Mouse (Mus musculus): ENCODE measurements around the gene Nupr1.

The Nupr1 gene

DNA sequence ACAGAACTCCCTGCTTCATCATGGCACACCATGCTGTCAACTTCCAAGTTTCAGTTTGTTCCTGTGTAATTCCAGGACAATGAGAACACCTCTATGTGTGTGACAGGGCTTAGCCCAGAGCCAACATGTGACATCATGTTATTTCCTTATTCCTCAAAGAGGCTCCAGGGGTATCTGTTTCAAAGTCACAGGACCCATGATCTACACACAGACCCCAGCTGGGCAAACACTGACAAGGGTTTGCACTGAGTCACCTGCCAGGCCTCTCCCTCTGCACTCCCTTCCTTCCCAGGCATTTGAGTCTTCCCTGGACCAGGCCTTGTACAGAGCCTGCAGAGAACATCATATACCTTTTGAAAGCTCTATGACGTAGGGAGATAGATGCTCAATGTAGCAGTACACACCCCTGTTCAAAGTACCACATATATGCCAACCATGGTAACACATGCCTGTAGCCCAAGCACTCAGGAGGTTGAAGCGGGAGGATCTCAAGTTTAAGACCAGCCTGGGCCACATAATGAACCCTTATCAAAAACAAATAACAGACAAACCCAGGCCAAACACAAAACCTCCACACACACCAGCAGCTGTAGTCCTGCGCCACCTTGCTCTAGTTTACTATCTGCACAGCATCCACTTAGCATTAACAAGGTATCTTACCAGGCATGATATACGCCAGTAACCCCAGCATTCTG lies at the start of gene Nupr1:
TSS of gene Nupr1 (minus strand) at position 38 of the 695 bp plus-strand sequence.
- DNase-seq (ENCODE audit: low spot score), result no peak

DNA sequence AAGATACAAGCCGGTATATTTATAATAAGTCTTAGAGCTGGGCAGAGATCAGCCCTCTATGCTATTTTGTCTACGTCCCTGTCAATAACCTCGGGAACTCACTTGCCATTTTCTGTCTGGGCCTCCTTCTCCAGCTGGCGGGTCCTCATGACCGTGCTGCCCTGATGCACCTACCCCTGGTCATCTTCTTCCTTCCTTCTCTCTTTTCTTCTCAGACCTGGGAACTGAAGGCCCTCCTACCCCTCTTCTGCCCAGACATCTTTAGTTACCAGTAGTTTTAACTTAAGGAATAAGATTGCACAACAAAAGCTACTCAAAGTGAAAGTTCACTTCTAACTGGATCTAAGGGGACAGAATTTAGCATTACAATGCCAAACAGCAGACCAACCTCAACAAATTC lies 49.0 kb upstream of the Nupr1 start:
- no peak for DNase-seq (ENCODE audit: low spot score)

DNA sequence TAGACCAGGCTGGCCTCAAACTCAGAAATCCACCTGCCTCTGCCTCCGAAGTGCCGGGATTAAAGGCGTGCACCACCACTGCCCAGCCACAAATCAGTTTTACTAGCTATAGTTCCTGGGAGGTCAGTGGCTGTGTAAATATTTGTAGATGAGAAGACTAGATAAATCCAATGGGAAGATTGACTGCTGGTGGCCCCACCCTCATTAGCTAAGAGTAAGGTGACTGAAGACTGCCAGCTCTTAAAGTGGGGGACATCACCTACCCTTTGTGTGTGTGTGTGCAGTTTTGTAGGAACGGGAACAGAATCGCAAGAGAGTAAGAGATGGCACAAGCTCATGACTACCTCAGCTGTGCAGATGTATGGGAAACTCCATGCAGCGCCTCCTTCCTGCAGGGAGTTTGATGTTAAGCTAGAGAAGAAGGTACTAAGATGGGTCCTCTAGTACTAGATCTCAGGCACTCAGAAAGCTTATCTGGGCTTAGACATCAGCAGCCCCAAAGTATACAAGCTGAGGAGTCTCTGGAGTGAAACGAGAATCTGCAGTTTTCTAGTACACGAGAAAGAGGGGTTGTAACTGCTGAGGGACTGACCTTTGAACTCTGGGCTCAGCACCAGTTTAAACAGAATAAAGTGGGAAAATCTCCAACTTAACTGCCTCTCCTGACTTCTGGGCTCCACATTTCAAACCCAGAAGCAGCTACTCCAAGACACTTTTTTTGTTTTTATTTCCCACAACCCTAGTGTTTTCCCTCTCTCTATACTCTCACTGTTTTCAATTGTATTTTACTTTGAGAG lies 48.1 kb upstream of the Nupr1 start:
- no peak for DNase-seq (ENCODE audit: low spot score)

DNA sequence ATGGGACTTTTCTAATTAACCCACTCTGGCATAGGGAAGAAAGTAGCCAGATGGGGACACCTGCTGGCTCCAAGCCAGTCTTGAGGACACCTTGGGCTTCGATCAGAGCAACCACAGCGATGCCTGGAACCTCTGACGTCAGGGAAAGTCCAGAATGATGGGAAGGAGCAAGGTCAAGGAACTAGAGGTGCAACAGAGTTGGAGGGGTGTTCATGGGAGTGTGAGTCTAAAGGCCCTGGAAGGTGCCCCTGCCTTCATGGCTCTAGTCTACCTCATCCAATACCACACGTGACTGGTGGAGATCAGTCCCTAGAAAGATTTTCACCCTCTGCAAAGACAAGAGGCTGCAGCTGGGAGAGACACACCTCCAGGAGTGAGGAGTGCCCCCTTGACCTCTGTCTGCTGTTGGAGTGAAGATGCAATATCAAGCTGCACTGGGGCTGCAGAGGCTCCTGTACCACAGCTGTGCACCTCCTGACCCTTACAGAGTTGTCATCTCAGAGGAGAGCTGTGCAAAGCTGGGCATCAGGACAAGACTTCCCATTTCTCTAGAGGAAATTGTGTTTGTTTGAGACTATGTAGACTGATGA lies 46.1 kb upstream of the Nupr1 start:
- no peak for DNase-seq (ENCODE audit: low spot score)

DNA sequence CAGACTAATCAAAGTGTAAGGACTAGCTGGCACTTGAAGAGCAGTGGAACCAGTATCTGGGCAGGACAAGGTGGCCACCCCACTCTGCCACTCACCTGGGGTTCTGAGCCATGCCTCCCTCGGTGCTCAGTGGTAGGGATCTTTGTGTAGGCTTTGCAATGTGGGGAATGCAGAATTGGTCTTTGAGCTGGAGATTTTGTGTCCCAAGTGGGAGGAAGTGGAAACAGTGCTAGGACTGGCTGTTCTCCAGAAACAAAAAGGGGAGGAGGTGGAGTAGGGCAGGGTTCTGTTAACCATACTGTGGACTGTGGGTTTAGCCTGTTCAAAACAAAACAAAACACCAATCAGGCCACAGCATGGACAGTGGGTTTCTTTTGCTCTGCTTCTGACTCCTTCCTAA lies 45.5 kb upstream of the Nupr1 start, which contains the start of gene Sult1a1:
TSS of gene Sult1a1 (minus strand) at position 226 of the 400 bp plus-strand sequence.
- DNase-seq (ENCODE audit: low spot score), result no peak

DNA sequence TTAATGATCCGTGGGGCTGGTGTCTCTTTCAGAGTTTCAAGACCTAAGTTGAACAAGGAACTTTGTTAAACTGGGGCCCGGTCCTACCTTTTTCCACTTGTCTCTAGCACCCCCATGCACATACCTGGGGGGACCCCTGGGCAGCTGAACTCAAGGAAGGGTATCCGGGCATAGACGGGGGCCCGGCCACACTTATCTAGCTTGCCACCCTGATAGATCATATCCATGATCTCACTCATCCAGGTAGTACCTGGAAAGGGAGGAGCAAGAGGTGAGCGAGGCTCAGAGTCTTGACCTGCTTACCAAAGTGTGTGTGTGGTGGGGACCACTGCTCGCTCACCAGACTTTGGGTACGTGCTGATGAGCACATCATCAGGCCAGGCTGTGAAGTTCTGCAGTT lies 44.4 kb upstream of the Nupr1 start:
- no peak for DNase-seq (ENCODE audit: low spot score)

DNA sequence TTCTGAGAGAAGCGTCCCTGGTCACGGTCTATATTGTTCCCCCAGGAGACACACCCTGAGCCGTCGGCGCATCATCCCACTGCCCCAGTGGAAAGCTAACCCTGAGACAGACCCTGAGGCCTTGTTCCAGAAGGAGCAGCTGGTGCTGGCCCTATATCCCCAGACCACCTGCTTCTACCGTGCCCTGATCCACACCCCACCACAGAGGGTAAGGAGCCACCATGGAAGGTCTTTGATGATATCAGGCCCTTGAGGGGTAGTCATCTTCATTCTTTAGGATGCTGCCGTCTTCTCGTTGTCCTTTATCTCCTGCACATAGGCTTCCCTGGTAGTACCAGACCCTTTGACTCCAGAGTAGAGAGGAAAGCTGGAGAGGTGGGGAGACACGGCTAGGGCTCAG lies 41.5 kb upstream of the Nupr1 start:
- DNase-seq (ENCODE audit: low spot score), result no peak

DNA sequence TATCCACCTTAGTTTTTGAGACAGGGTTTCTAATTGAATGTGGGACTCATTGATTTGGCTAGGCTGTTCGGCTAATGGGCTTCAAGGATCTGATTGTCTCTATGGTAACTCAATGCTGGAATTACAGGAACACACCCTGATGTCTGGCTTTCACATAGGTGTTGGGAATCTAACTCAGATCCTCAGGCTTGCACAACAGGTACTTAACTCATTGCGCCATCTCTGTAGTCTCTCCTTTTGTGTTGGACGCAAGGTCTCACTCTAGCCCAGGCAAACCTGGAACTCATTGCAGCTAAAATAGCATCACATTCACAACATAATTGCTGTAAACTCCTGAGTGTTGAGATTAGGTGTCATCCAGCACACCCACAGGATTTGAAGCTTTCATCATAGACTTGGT lies 39.5 kb upstream of the Nupr1 start:
- DNase-seq (ENCODE audit: low spot score), result no peak

DNA sequence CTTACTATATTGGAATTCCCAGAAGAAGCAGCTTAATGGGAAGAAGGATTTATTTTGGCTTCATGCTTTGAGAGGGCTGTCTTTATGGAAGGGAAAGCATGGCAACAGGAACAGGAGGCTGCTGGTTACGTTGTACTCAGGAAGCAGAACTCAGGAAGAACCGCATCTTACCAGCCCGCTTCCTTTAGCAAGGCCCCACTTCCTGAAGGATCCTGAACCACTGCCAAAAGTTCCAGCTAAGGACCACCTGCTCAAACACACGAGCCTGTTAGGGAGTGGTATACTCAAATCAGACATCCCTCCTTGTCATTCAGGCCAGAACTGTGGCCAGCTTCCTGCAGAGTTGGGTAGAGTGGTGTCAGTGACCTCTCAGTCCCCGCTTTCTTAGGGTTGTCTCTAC lies 37.8 kb upstream of the Nupr1 start:
- no peak for DNase-seq (ENCODE audit: low spot score)

DNA sequence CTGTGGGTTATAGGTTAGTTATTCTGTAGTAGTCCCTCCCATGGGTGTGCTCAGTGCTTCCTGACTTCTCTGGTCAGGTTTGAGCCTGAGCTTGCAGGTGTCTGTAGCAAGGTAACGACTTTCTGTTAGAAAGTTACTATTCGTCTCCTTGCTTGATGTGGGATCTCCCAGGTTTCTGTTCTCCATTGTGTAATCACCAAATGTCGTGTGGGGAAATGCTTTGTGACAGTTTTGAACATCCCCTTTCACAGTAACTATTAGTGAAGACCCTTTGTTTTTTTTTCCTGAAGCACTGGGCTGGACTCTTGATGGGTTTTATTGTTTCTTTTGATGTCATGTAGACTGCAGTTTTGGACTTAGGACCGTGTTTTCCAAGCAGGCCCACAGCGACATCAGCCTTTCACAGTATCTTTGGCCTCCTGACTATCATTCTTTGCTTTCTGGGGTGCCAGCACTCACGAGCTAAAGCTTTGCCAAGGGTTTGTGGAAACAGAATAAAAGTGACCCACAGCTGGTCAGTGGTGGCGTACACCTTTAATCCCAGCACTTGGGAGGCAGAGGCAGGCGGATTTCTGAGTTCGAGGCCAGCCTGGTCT lies 36.9 kb upstream of the Nupr1 start:
- DNase-seq (ENCODE audit: low spot score), result no peak

DNA sequence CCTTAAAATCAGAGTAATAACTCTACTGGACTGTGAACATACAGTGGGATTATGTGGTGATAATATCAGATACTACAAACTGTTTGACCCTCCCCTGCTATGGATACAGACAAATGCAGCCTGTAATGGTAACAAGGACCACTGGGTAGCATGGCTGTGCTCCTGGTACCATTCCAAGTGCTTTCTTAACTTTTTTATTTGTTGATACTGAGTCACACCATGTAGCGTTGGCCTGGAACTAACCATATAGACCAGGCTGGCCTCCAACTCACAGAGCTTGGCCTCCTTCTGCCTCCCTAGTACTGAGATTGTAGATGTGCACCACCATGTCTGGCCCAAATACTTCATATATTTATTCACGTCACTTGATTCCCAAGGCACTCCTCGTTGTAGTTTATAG lies 34.6 kb upstream of the Nupr1 start:
- DNase-seq (ENCODE audit: low spot score), result no peak

DNA sequence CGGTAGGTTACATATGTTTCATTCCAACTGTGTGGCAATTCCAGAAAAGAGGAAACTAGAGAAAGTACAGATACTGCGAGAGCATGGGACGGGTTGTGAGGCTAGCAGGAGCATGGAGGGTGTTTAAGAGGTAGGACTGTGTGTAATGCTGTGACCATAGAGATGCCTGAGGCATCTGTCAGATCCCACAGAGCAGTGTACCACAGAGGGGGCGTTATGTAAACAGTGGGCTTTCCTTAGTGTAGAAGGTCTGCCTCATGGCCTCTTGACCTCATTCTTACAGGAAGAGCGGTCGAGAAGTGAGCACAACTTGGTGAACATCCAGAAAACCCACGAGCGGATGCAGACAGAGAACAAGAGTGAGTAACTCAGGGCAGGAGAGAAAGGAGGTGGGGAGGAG lies 33.0 kb upstream of the Nupr1 start:
- DNase-seq (ENCODE audit: low spot score), result no peak

DNA sequence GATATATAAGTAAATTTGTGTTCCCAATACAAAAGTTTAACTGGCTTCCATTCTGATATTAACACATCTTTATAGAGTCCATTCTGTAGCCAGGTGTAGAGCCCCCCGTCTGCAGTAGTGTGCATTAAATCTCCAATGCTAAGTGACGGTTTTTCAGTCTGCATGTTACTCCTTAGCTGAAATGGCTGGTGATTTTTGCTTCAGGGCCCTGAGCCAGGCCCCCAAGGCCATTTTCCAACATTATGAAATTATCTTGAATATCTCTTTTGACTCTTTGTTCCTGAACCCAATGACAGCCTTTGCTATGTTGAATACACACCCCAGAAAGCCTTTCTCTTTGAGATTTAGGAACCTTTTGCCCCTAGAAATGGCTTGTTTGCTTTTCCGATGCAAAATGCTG lies 29.1 kb upstream of the Nupr1 start:
- no peak for DNase-seq (ENCODE audit: low spot score)

DNA sequence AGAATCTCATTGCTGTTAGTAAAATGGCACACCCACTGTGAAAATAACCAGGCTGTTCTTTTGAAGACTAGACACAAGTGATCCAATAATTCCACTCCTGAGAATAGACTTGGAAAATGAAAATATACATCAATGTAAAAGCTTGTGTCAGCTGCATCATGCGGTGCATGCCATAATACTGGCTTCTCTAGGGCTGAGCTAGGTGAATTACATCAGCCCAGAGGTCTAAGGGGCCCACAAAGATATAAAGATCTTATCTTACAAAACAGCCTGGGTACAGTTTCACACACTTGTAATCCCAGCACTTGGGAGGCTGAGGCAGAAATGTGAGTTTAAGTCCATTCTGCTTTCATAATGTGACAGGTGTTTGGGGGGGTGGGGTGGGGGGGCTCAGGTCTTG lies 26.9 kb upstream of the Nupr1 start:
- DNase-seq (ENCODE audit: low spot score), result no peak

DNA sequence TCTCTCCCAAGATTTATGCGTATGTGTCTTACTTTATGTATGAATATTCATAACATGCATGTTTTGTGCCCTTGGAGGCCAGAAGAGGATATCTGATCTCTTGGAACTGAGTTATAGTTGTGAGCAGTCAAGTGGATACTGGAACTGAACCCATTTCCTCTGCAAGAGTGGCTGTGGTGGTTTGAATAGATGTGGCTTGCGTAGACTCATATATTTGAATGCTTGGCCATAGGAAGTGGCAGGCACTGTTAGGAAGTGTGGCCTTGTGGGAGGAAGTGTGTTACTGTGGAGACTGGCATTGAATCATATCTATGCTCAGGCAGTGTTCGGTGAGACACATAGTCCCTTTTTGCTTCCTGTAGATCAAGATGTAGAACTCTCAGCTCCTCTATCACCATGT lies 25.0 kb upstream of the Nupr1 start:
- DNase-seq (ENCODE audit: low spot score), result no peak

DNA sequence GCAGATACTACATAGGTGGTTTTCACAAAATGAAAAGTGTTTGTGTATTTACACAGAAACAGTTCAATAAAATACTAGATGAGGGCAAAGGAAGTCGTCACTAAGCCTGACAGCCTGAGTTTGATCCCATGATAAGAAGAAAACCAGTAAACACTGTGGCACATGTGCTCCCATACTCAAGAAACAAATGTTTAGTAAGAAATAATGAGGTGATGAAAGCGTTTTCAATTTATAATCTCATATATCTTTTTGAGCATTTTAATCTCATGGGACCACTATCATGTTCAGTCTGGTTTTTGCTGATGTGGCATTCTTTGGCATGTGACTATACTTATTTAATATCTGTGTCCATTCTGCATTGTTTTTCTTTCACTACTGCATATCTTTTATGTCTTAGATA lies 23.3 kb upstream of the Nupr1 start:
- no peak for DNase-seq (ENCODE audit: low spot score)

DNA sequence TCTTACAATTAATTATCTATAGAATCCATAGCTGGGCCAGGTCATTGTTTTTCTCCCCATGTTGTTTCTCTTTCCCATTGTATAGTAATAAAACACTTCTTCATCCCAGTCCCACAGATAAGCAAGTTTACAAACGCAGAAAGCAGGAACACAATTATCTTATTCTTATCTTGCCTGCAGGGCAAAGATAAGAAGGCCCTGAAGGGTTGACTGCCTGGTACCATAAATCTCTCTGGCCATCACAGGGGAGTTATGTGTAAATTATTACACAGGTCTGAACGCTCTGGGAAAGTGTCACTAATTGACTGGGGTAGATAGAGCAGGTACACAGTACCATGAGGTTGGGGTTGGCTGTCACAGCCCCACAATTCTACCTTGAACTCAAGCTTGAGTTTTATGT lies 20.2 kb upstream of the Nupr1 start:
- no peak for DNase-seq (ENCODE audit: low spot score)

DNA sequence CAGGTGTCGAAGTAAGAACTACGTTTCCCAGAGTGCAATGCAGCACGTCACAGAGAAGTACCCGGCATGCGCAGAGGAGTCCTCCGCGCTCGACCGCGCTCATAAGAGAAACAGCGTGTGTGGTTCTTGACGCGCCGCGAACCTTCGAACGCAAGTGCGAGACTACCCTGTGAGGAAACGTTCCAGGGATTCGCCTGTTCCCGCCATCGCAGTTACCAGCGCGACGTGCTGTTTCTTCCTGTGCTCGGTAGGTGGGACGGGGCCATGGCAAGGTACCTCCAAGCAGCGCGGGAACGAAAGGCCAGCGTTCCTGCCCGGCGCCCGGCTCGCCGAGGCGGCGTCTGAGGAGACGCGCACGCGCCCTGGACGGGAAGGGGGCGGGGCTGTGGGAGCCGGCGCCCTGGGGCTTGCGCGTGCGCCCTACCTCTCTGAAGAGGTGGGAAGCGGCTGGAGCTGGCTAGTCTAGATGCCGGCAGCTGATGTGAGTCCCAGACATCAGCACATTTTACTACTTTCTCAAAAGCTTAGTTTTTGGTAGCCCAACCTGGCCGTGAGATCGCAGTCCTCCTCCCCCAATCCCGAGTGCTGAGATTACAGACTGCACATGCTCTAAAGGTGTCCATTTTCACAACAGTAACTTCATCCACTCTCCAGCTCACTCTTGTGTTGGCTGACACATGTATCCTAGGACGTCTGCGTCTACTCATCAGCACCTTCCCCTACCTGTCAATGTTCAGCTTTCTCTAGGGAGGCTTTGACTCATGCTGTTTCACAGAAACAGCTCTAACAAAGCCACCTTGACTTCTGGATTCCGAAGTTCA lies 18.8 kb upstream of the Nupr1 start, which contains the start of gene Sgf29:
TSS of gene Sgf29 (plus strand) at position 79 of the 821 bp plus-strand sequence.
- DNase-seq (ENCODE audit: low spot score), result peak; percentile 96

DNA sequence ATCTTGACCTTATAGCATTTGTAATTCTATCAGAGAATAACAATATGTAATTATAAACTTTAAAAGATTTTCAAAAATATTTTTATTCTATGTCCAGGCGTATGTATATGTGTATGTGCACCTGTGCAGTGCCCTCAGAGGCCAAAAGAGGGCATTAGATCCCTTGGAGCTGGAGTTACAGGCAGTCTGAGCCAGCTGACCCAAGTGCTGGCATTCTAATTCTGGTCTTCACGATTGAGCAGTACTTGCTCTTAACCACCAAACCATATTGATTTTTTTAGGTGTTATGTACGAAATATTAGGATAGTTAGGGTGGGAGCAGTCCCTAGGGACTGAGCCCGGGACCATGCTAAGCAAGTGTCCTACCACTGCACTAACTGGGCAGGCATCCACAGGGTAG lies 17.8 kb upstream of the Nupr1 start:
- DNase-seq (ENCODE audit: low spot score), result no peak

DNA sequence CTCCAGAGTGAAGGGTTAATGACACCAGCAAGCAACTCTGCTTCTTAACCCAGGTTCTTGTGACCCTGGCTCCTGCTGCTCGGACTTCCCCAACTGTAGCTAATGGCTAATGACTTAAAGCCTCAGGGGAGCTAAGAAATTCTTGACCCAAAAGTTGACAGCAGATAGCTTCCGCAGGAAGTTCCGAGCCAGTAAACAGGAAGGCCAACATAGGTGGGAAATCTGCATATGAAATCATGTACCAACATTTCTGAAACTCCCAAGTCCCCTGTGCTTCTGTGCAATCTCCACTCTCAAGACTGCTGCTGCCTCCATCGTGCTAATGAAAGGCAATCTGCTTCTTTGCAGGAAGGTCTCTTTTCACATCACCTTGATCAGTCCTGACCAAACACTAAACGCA lies 15.0 kb upstream of the Nupr1 start:
- no peak for DNase-seq (ENCODE audit: low spot score)

DNA sequence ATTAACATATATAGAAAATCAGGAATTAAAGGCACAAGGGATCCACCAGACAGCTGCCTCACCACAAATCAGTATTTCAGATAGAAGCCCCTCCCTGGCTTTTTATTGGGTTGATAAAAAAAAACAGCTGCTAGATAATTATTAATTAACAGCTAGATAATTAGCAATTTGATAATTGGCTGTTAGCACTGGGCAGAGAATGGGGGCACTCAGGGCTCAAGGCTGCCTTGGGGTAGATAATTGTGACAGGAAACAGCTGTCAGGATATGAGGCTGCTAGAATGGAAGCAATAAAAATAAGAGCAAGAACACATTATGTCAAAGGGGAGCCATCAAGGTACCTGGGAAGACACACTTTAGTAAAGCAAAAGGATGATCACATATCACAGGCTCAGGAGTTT lies 14.3 kb upstream of the Nupr1 start:
- DNase-seq (ENCODE audit: low spot score), result no peak

DNA sequence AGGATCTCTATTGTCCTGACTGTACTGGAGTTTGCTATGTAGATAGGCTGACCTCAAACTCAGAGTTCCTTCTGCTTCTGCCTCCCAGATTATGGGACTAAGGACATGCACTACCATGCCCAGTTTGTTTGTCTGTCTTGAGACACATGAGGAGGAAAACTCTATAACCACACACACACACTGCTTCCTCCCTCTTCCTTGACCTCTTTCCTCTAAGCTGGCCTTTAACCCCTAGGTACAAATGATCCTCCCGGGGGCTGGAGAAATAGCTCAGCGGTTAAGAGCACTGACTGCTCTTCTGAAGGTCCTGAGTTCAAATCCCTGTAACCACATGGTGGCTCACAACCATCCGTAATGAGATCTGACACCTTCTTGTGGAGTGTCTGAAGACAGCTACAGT lies 13.7 kb upstream of the Nupr1 start:
- no peak for DNase-seq (ENCODE audit: low spot score)

Measured in urinary bladder, postnatal 25 days (tissue).